Mouse (Mus musculus): ENCODE data around the gene Lcn6.
"Not testable (repeated sequence)": the region's sequence is repeated elsewhere in the genome, so short reads cannot be mapped to it uniquely, and the experiment has no call there.

The Lcn6 gene

GRCm38 (mm10) chr2:25676486-25676885, at the start of gene Lcn6:
Lcn6 (plus strand) TSS chr2:25676786.
- no peak for DNase-seq (ENCODE audit: inconsistent age in 2 of 2, low spot score in 1 of 2)

DNA sequence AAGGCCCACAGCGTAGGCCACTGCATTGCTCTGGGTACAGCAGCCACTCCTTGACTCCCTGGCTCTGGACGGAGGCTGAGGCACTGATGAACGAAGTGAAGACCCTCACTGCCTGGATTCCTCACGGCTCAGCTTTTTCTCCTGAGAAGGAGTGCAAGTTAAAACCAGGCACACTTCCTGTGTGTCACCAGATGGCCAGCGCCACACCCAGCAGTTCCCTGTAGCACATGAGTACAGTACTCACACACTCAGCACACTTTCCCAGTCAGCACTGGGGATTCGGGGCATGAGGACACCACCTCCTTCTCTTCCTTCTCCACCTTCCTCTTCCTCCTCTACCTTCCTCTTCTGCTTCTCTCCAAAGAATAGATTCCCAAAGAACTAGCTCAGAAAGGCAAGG, 48.8 kb upstream of the Lcn6 start, which contains the start of gene Fcna:
TSS of gene Fcna (minus strand) at position 220 of the 400 bp plus-strand sequence.
- DNase-seq (ENCODE audit: inconsistent age in 2 of 2, low spot score in 1 of 2), result no peak

- DNase-seq (ENCODE audit: inconsistent age in 2 of 2, low spot score in 1 of 2), result peak in 1 of 2 experiments; percentile 58
These were observed 47.8 kb upstream of the Lcn6 start for GRCm38 (mm10) chr2:25628738-25629137.

GRCm38 (mm10) chr2:25633616-25634015, 43.0 kb upstream of the Lcn6 start:
- peak; percentile 60 to 88 for DNase-seq (ENCODE audit: inconsistent age in 2 of 2, low spot score in 1 of 2)

GRCm38 (mm10) chr2:25634046-25634445, 42.5 kb upstream of the Lcn6 start:
- peak in 1 of 2 experiments; percentile 81 for DNase-seq (ENCODE audit: inconsistent age in 2 of 2, low spot score in 1 of 2)

DNA sequence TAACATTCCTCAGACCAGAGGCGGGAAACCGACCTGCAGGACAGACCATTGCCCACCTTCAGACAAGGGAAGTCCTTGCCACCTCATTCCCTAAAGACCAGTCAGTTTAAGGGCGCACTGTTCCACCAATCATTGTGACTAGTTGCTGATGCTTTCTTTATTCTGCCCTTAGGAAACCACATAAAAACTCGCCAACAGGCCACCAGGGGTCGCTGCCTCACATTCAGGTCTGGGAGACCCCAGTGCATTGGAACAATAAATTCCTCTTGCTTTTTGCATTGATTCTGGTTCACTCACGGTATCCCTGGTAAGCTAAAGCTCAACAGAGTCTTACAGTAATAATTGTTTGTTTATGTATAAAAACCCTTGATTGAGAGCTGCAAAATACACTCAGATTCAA, 36.7 kb upstream of the Lcn6 start:
- DNase-seq (ENCODE audit: inconsistent age in 2 of 2, low spot score in 1 of 2), result peak; percentile 50 to 80

DNA sequence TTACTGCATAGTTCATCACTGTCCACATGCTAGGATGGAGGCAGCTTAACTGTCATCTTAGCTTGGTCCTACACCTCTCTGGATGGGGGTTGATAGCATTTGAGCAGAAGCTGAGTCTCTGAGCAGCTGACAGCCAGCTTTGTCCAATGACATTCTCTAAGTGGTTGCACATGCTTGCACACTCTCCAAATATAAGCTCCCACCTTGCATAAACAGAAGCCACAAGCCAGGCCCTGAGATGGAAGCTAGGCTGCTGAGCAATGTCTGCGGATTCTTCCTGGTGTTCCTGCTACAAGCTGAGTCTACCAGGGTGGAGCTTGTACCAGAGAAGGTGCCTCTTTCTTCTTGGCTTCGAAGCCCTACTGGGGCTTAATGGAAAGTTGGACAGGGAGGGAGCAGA, 23.7 kb upstream of the Lcn6 start, which contains the start of gene Lcn8:
TSS of gene Lcn8 (plus strand) at position 219 of the 400 bp plus-strand sequence.
- DNase-seq (ENCODE audit: inconsistent age in 2 of 2, low spot score in 1 of 2), result no peak

DNA sequence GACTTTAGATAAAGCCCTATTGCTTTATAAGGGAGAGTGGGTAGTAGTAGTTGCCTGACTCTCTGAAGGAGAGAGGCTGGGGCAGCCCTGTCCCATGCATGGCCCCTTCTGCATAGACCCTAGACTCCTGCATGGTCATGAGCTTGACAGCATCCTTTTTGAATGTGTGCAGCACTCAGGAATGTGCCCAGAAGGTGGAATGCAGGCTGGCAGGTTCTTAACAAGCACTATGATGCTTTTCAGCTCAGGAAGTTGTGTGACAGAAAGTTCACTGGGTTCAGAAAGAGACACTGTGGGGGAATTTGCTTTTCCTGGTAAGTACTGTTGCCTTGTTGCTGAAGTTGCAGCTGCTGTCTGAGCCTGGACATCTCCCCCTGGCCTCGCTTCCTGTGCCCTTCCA, 22.1 kb upstream of the Lcn6 start:
- DNase-seq (ENCODE audit: inconsistent age in 2 of 2, low spot score in 1 of 2), result no peak

DNA sequence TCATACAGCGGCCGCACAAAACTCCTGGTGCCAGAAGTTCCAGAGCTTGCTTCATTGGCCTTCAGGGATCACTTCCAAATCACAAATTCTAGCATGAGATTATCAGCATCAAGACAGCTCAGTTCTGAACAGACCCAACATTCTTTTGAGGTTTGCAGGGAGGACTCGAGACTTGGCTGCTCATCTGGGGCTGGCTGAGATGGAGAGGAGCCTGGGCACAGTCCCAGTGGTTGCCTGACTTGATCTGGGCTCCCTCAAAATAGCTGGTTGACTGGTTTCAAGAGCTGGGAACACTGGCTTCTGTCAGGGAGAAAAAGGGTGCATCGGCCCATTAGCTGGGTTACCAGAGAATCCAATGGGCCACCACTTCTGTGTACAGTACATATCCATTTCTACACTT, 19.9 kb upstream of the Lcn6 start:
- DNase-seq (ENCODE audit: inconsistent age in 2 of 2, low spot score in 1 of 2), result no peak

DNA sequence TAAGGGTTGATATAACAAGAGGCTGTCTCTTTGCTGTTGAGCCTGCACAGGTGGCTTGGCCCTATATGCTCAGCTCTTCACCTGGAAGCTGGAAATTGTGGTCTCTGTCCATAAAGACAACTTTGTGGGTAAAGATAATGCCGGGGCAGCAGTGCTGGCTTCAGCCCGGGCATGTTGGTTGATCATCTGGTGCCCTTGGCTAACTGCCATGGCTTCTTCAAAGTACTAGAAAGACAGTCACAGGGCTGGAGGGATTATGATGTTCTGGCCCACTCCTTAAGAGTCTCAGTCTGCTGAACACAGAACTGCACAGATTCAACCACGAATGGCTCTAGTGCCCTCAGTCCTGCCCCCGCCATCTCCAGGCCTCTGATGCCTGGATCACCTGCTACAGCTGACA, 19.3 kb upstream of the Lcn6 start:
- DNase-seq (ENCODE audit: inconsistent age in 2 of 2, low spot score in 1 of 2), result peak; percentile 49 to 83

DNA sequence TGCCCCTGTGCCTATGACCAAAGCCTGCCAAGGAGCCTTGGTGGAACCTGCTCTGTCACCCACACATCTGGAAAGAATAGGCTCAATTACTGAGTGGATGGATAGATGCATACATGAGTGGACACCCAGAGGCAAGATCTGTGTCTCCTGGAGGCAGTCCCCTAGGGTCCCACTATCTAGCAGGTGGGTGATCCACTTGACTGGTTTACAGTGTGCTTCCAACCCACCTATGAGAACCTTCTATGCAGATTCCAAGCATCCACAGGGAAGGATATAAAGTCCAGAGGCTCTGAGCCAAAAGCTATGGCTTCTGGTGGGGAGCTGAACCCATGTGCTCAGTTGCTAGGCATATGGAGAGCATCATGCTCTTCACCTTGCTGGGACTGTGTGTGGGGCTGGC, 18.9 kb upstream of the Lcn6 start, which contains the start of gene Lcn5:
TSS of gene Lcn5 (plus strand) at position 301 of the 400 bp plus-strand sequence.
- DNase-seq (ENCODE audit: inconsistent age in 2 of 2, low spot score in 1 of 2), result no peak

DNA sequence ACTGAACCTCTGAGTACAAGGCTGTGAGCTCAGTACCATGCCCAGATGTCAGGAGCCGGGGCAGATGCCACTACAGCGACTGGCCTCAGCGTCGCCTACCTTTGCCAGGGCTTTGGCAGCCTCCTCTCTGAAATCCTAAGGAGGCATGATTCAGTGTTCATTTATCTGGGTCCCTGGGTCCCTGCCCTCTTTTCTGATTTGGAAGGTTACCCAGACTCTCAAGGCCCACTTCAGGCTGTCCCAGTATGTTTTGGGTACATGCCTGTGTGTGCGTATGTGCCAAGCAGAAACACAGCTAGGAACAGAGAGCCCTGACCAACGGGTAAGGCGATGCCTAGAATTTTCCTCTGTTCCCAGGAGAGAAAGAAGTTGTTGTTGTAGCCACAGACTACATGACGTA, 16.3 kb upstream of the Lcn6 start:
- peak; percentile 23 to 76 for DNase-seq (ENCODE audit: inconsistent age in 2 of 2, low spot score in 1 of 2)

DNA sequence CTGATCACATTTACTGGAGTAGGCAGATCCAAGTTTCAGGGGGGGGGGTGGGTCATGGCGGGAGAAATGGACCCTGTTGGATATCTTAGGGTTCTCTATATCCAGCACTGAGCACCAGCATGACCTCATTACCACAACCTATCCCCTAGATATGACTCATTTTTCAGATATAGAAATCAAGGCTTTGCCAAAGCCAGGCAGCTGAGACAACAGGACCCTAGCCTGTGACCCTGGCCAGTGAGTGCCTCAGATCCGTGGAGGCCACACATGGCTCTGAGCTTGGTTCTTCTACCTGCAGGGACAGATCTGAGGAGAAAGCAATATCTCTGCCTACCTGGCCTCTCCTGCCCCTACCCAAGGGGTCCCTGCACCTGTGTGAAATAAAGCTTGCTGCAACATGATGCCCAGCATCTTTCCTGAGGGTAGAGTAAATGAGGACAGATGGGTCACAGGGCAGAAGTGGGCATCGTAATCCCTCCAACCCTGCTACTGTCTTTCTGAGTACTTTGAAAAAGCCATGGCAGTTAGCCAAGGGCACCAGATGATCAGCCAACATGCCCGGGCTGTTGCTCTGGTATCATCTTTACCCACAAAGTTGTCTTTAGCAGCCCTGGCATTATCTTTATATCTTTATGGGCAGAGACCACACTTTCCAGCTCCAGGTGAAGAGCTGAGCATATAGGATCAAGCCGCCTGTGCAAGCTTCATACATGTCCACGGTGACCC, 15.2 kb upstream of the Lcn6 start:
- DNase-seq (ENCODE audit: inconsistent age in 2 of 2, low spot score in 1 of 2), result peak; percentile 29 to 73

DNA sequence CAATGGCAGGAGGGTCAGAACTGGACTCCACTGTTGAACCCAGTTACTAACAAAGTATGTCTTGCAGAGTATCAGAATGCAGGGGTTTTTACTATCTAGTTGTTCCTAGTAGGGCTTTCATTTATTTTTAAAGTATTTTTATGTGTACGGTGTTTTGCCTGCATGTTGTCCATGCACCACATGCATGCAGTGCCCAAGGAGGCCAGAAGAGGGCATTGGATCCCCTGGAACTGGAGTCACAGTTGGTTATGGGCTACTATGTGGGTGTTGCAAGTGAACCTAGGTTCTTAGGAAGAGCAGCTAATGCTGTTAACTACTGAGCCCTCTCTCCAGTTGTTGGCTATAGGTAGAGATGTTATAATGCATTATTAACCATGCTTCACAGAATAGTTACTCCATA, 13.1 kb upstream of the Lcn6 start:
- peak; percentile 71 to 92 for DNase-seq (ENCODE audit: inconsistent age in 2 of 2, low spot score in 1 of 2)

- no peak for DNase-seq (ENCODE audit: inconsistent age in 2 of 2, low spot score in 1 of 2)
These were observed 12.5 kb upstream of the Lcn6 start for GRCm38 (mm10) chr2:25664125-25664524.

DNA sequence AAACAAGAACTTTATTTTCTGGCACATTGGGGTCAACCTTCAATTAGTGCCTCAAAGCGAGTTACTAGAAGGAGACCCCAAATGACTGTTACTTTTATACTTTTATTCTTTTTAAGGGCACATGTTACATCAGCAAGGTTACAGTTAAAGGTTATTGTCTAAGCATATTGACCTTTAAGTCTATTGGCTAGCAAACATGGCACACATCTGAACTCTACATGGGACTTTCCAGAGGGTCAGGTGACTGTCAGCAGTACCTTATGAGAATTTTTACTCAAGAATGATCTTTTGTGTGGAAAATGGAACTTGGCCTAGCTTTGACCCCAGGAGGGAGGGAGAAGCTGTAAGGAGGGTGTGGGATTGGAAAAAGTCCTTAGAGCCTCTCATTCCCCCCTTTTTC, 10.1 kb upstream of the Lcn6 start:
- DNase-seq (ENCODE audit: inconsistent age in 2 of 2, low spot score in 1 of 2), result no peak

DNA sequence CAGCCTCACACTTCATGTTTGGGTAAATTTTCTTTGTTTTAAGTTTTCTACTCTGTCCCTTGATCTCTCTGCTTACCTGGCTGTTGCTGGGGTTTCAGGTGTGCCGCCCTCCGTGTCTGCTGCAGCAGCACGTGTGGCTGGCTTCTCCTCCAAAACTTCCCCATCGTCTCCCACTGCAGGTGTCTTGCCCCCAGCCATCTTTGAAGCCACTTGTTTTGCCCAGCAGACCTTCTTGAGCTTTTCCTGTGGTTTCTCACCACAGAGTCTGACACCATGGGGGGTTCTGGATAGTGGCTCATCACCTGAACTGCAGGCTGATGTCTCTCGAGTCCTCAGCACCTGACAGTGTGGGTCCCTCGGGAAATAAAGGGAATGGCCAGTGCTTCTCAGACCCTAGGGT, 3.0 kb downstream of the Lcn6 start:
- DNase-seq (ENCODE audit: inconsistent age in 2 of 2, low spot score in 1 of 2), result no peak

DNA sequence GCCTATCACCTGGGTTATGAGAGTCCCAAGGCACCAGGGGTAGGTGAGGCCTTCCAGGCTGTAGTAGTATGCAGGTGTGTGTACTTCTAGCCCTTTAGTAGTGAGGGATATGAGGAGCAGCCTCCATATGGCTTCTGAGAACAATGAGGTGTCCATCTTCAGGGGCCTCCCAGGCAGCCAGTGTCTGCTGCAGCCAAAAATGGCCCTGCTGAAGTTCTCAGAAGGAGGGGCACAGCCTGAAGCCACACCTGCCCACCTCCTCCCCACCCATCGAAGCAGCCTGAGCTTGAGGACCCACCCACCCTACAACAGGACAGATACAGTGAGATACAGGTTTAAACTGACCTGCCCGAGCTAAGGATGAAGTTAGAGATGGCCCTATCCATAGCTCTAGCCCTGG, 5.8 kb downstream of the Lcn6 start, which contains the start of gene Lcn10:
TSS of gene Lcn10 (plus strand) at position 301 of the 400 bp plus-strand sequence.
- no peak for DNase-seq (ENCODE audit: inconsistent age in 2 of 2, low spot score in 1 of 2)

DNA sequence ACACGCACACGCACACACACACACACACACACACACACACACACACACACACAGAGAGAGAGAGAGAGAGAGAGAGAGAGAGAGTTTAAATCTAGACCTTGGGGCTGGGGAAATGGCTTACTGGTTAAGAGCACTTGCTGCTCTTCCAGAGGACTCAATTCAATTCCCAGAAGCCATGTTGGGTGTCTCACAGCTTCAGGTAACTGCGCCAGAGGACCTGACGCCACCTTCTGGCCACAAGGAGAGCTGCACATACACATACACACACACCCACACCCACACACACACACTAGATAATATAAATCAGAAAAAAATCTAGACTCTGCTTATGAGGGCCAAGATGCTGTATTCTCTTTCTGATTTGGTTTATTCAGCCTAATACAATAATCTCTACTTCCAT, 10.4 kb downstream of the Lcn6 start:
- no peak for DNase-seq (ENCODE audit: inconsistent age in 2 of 2, low spot score in 1 of 2)

DNA sequence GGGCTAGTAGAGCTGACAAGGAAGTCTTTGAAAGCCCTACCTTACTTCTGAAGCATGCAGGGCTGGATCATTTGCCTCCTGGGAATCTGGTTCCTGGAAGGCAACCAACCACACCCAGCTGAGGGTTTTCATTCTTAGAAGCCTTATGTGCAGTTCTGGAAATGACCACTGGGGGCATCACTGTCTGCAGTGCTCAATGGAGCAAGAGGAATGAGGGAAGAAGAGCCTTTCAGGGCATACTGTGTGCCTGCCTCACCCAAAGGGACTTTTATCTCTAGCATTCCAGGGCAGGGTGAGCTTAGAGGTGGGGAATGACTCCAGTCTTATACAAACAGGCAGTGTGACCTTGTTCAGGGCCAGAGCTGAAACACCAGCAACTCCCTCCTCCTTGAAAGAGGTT, 18.0 kb downstream of the Lcn6 start:
- DNase-seq (ENCODE audit: inconsistent age in 2 of 2, low spot score in 1 of 2), result peak; percentile 69 to 92

GRCm38 (mm10) chr2:25696951-25697350, 20.4 kb downstream of the Lcn6 start:
- peak; percentile 53 to 85 for DNase-seq (ENCODE audit: inconsistent age in 2 of 2, low spot score in 1 of 2)

GRCm38 (mm10) chr2:25698696-25699095, 22.1 kb downstream of the Lcn6 start:
- peak in 1 of 2 experiments; percentile 19 for DNase-seq (ENCODE audit: inconsistent age in 2 of 2, low spot score in 1 of 2)

- DNase-seq (ENCODE audit: inconsistent age in 2 of 2, low spot score in 1 of 2), result not testable (repeated sequence)
These were observed 23.2 kb downstream of the Lcn6 start, which contains the start of gene Obp2a for GRCm38 (mm10) chr2:25699743-25700142. Obp2a (plus strand) TSS chr2:25700043.
